Mouse (Mus musculus) cerebellum, adult 2 months (tissue): ENCODE results near the gene Upk3bl.

Experiments
- CTCF ChIP-seq: fragments of 200-500 bp; IDR thresholded peaks from 2 replicates; pipeline ENCODE4 v1.5.1; 2011; ENCODE audit warnings: low read depth, mild to moderate bottlenecking, control low read depth, low read length, moderate library complexity, borderline replicate concordance; ENCODE audit not compliant: insufficient read depth
- POLR2A ChIP-seq: fragments of 200-500 bp; IDR thresholded peaks from 2 replicates; pipeline ENCODE4 v1.6.1; 2011; ENCODE audit warnings: low read length, control low read depth, borderline replicate concordance; ENCODE audit not compliant: insufficient read depth

- TF ChIP-seq CTCF (no peak), POLR2A (no peak)
These were observed 49.8 kb upstream of the Upk3bl start for GRCm38 (mm10) chr5:136004537-136004936.
